Mouse (Mus musculus) liver, adult 2 months (tissue): ENCODE measurements at regions not wholly inside any gene's neighbourhood (a gene's known extent, or its start where the extent isn't known, plus 50 kb on each side); places are given as distances from the start of the nearest gene placed in this dataset.

ENCODE experiments used
- CTCF ChIP-seq: fragments of 200-500 bp; IDR thresholded peaks from 2 replicates; pipeline ENCODE4 v1.5.1; 2011; ENCODE audit warnings: low read depth, low read length, control low read depth
- POLR2A ChIP-seq: fragments of 200-500 bp; IDR thresholded peaks from 2 replicates; pipeline ENCODE4 v1.6.1; 2011; ENCODE audit warnings: low read length, control low read depth; ENCODE audit not compliant: insufficient read depth; ENCODE audit errors: extremely low read depth

DNA sequence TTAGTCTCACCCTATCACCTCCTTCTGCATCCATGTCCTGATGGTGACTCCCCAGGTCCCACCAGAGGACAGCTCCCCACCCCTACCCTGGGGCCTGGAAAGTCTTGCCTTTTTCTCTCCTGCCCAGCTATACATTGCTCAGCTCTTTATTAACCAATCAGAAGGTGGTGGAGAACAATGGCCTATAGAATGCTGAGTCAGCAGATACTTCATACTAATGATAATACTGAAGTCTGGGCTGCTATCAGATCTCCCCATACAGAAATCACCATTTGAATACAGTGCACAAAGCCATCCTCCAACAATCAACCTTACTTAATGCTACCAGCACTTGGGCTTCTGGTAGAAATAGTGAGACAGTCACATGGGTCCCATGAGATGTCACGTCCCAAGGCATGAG, 141.2 kb upstream of the Map3k1 start:
- TF ChIP-seq POLR2A, result no peak
- no peak for TF ChIP-seq CTCF
